Mouse (Mus musculus) 3T3-L1 (cell line): ENCODE results near the gene Gm20481.
"Not testable (repeated sequence)": the region's sequence is repeated elsewhere in the genome, so short reads cannot be mapped to it uniquely, and the experiment has no call there.

Experiments
- DNase-seq: peaks from one replicate; pipeline ENCODE4 v3.0.0-alpha.2; 2015; ENCODE audit warnings: low read depth, low spot score

The Gm20481 gene

DNA sequence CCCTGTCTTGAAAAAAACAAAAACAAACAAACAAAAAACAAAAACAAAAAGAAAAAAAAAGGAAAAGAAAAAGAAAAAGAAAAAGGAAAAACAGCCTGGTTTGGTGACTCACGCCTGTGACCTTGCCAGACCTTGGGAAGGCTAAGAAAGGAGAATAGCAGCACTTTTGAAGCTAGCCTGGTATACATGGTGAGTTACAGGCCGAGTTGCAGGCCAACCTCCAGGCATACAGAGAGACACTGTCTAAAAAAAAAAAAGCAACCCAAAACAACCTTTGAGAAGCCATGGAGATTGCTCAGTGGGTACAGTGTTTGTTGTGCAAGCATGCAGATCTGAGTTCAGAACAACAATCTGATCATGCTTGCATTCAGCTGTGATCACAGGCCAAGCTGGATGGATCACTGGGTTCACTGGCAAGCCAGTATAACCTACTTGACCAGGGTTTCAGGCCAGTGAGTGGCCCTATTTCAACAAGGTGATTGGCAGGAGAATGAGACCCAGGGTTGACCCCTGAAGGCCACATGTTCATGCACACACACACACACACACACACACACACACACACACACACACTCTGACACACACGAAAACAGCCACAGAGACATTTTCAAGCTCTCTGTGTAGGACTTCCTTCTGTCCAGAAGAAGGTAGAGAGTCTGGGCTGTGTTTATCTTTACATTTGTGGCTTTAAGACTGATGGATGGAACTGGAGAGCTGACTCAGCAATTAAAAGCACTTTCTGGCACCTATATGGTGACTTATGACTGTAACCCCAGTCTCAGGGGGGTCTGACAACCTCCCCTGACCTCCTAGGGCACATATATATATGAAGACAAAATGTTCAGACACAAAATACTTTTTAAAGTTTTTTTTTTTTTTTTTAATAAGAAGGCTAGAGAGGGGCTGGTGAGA, 6.1 kb downstream of the Gm20481 start:
- peak; percentile 40 for DNase-seq

- no peak for DNase-seq
Measured at GRCm38 (mm10) chr17:34977000-34977399, 7.3 kb downstream of the Gm20481 start.

DNA sequence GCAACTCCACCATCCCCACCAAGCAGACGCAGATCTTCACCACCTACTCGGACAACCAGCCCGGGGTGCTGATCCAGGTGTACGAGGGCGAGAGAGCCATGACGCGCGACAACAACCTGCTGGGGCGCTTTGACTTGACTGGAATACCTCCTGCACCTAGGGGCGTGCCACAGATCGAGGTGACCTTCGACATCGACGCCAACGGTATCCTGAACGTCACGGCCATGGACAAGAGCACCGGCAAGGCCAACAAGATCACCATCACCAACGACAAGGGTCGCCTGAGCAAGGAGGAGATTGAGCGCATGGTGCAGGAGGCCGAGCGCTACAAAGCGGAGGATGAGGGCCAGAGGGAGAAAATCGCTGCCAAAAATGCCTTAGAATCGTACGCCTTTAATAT, 8.5 kb downstream of the Gm20481 start:
- DNase-seq: no peak

DNA sequence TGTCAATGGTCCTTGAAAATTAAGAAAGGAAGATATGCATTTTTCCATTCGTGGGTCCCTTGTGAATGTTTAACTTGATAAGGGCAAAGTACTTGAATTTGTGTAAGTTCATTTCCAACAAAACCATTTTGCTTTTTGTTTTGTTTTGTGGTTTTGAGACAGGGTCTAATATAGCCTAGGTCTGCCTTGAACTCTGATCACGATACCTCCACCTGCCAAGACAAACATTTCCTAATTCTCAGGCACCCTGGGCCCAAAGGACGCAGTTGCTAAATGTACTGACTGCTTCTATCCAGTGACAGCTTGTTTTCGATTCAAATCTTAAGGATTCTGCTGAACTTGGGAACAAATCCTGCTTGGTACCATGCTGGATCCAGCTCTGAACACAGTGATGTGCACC, 9.9 kb downstream of the Gm20481 start:
- DNase-seq: no peak

DNA sequence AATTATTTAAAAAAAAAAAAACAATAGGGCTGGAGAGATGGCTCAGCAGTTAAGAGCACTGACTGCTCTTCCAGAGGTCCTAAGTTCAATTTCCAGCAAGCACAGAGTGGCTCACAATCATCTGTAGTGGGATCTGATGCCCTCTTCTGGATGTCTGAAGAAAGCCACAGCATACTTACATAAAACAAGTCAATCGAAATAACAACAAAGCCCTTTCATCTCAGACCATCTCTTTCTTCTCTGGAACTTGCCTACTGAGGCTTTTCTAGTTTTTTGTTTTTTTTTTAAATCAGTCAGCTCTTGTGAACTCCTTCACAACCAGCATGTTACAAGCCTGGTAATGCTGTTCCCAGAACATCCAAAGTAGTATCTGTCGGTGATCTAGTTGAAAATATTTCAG, 10.9 kb downstream of the Gm20481 start:
- peak; percentile 87 for DNase-seq

DNA sequence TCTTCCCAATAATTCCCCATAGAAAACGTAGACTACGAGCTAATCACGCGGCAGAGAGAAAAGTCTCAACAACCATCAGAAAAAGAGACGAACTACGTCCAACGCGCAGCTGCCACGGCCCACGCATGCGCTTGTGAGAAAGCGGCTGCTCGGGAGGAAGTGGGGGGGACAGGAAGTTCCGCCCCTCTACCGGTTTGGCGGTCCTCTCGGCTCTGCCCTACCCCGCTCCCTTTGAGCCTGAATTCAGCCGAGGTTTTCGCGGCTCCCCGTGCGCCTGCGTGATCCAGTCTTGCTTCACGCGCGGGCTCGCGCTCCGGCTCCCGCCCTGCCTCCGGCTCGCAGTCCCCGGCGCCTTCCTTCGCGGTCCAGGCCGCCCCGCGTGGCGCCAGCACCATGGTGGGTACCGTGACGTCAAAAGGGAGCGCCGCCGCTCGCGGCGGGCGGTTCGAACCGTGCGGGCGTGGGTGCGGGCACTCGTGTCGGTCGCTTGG, 12.0 kb downstream of the Gm20481 start, which contains the start of gene Lsm2:
Gene Lsm2, plus strand, starts transcription at position 173 of the 491 bp plus-strand sequence.
- peak; percentile 96 for DNase-seq

GRCm38 (mm10) chr17:34982328-34982727, 12.6 kb downstream of the Gm20481 start:
- DNase-seq: peak; percentile 59

- DNase-seq: peak; percentile 77
Measured at GRCm38 (mm10) chr17:34984218-34984617, 14.5 kb downstream of the Gm20481 start.

GRCm38 (mm10) chr17:34994751-34995150, 25.0 kb downstream of the Gm20481 start:
- DNase-seq: no peak

- DNase-seq: not testable (repeated sequence)
Measured at GRCm38 (mm10) chr17:34995192-34995591, 25.5 kb downstream of the Gm20481 start.

- DNase-seq: not testable (repeated sequence)
Measured at GRCm38 (mm10) chr17:34995927-34996326, 26.2 kb downstream of the Gm20481 start.

GRCm38 (mm10) chr17:34996411-34997141, 26.9 kb downstream of the Gm20481 start:
- no peak for DNase-seq

DNA sequence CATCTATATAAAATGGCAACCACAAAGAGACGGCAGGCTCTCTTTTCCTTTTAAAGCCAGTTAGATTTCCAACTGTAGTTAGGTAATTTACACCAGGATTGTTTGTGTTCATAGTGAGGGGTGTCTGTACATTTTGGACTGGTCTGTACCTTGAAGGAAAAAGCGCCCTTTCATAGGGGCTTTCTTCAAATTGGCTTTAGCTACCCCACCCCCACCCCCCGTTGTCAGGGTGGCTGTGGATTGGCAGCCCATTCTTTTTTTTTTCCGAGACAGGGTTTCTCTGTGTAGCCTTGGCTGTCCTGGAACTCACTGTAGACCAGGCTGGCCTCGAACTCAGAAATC, 27.4 kb downstream of the Gm20481 start:
- DNase-seq: no peak

DNA sequence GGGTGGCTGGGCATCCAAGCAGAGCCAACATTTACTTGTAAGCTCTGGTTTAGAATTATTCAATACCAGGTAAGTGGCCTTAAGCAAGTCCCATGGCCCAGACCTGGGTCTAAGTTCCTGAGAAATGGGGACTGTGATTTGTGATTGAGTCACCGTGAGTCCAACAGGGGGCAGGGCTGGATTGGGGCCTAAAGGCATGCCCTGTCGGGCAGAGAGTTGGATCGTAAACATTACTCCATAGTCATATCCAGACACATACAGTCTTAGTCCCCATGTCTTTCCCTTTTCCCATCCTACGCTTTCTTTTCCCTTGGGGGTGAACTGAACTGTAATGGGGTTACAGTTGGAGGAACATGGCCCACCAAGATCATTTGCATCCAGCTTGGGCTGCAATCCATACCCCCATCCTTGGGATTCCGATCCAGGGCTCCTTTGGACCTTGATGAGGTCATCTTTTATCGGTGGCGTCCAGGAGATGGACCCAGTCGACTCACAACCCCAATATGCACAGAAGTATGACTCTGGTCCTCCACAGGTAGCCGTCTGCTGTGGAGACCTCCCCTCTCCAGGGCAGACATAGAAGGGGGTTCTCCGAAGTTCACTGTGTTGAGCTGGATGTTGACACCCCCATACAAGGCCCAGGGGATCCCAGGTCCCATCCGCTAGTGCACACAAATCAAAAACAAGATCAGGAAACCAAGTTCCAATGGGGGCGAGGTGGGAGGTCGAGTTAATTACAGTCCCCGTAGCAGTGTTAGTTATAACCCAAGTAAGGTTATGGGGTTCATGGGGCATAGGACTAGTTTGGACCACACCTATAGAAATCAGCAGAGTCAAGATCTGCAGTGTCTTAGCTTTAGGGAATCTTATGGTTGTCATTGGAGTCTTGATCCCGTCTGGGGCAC, 29.1 kb downstream of the Gm20481 start:
- no peak for DNase-seq

DNA sequence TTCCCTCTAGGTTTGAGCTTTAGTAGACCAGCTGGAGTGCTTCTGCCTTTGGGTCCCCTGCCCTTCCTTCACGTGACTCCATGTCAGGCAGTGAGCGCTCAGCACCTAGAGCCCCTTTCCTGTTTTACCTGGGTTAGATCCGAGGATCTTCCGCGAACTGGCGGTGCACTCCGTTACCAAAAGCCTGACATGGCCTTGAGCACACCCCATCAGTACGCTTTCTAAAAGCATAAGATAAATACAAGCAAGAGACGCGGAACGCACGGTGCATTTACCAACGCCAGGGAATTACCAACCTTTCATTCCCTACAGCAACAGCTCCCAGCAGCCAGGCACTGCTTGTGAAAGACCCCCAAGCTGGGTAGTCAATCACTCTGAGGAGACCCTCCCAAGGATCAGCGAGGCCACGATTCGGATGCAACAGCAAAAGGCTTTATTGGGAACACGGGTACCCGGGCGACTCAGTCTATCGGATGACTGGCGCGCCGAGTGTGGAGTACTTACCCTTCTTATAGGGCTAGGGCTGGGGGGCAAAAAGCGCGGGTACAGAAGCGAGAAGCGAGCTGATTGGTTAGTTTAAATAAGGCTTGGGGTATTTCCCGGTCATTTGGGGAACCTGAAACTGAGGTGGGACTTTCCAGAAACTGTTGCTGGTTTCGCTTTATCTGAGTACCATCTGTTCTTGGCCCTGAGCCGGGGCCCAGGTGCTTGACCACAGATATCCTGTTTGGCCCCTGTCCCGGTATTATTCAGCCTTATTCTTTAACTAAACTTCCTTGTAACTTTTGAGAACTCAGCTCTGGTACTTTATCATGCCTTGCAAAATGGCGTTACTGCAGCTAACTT, 30.4 kb downstream of the Gm20481 start:
- peak; percentile 27 for DNase-seq

DNA sequence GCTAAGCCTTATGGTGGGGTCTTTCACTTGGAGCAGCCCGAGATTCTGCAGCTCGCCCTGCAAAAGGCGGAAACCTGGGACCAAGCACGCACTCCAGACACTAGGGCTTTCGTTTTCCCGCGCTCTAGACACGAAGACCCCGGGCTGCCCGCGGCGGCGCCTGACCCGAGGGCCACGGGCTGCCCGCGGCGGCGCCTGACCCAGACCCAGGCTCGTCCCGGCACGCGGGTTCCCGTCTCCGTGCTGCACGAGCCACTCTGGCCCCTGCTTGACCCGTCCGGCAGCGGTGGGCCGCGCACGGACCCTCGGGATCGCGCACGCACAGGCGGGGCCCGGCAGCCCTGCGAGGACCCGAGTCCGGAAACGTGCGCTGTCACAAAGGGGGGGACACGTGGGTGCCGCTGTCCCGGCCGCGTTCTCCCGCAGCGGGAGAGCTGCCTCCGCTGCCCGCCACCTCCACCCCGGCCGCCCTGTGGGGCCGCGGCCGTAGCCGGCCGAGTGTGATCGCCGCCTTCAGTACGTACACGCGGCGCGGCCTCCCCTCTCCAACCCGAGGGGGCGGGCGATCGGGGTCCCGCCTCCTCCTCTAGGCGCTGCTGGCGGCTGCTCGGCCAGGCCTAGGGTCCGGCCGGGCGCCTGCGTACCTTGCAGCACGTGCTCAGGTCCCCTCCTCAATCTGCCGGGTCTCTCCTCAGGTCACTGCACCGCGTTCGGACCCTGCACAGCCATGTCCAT, 31.2 kb downstream of the Gm20481 start, which contains the start of gene Vars:
Gene Vars, plus strand, starts transcription at position 271 of the 735 bp plus-strand sequence.
- DNase-seq: peak; percentile 86

GRCm38 (mm10) chr17:35001452-35002152, 31.9 kb downstream of the Gm20481 start:
- DNase-seq: peak; percentile 71

DNA sequence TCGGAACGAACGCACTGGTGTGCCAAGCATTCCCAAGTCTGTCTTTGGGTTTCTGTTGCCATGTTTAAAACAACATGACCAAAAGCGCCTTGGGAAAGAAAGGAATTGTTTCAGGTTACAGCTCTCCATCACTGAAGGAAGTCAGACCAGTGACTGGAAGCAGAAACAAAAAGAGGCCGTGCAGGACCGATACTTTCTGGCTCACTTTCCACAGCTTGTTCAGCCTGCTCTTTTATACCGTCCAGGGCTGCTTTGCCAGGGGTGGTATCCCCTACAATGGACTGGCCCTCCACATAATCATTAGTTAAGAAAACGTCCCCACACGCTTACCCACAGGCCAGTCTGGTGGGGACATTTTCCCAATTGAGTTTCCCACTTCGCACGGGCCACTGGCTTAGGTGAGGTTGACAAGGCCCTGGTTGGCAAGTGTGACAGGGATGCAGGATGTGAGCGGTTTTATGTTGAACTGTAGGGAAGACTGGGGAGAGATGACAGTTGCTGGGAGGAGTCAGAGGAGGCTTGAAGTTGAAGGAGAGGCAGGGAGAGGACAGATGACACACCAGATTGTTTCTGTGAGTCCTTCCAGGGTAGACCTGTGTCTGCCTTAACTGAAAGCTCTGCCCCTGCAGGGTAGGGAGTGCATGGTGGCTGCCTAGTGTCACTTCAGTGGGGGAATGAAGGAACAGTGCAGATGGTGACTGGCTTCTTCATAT, 32.6 kb downstream of the Gm20481 start:
- DNase-seq: peak; percentile 72
